Mouse (Mus musculus) adrenal gland, postnatal 25 days (tissue): ENCODE data around the gene Defa34. TPM values are rescaled to one million over a fixed set of nuclear protein-coding genes. Genes with fewer than 3 reads are reported as not detected.
"Not testable (repeated sequence)": the region's sequence is repeated elsewhere in the genome, so short reads cannot be mapped to it uniquely, and the experiment has no call there.

ENCODE experiments used
- DNase-seq: peaks from one replicate; pipeline ENCODE4 v3.0.0; 2021; ENCODE audit warnings: mixed read lengths
- long read RNA-seq: library from polyadenylated mRNA; stranded (forward); transcript quantifications from one replicate; pipeline ENCODE4 v2.0.0, GENCODE M21; 2021
- total RNA-seq: library from RNA; stranded (reverse); gene quantifications from 2 replicates; pipeline ENCODE4 v1.2.3, GENCODE M21; 2021

Gene Defa34
- total RNA-seq, result not detected in 2 replicates
- long read RNA-seq, result 0 reads

DNA sequence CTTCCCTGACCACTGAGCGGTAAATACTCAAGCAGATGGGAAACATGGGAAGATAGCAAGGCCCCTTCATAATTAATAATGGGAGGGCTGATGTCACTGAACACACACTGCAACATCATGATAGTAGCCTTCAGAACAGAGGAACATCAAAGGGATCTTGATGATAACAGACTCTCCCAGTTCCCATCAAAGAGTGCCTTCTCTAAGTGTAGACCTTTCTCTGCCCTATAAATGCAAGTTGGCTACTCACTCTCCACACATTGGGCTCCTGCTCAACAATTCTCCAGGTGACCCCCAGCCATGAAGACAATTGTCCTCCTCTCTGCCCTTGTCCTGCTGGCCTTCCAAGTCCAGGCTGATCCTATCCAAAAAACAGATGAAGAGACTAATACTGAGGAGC, at the start of gene Defa34:
Defa34 (plus strand) TSS at position 301 of the 400 bp plus-strand sequence.
- not testable (repeated sequence) for DNase-seq

DNA sequence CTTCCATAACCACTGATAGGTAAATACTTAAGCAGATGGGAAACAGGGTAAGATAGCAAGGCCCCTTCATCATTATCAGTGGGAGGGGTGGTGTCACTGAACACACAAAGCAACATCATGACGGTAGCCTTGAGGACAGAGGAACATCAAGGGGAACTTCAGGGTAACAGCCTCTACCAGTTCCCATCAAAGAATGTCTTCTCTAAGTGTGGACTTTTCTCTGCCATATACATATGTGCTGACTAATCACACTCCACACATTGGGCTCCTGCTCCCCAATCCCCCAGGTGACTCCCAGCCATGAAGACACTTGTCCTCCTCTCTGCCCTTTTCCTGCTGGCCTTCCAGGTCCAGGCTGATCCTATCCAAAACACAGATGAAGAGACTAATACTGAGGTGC, 47.7 kb upstream of the Defa34 start, which contains the start of gene Defa26:
Defa26 (plus strand) TSS at position 301 of the 400 bp plus-strand sequence.
- not testable (repeated sequence) for DNase-seq

DNA sequence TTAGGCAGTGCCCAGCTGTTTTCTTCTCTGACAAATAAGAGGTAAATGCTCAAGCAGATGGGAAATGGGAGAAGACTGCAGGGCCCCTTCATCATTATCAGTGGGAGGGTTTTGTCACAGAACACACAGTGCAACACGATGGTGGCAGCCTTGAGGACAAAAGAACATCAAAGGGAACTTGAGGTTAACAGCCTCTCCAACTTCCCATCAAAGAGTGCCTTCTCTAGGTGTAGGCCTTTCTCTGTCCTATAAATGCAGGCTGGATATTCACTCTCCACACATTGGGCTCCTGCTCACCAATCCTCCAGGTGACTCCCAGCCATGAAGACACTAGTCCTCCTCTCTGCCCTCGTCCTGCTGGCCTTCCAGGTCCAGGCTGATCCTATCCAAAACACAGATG, 10.1 kb upstream of the Defa34 start, which contains the start of gene Defa17:
Defa17 (plus strand) TSS at position 301 of the 400 bp plus-strand sequence.
- DNase-seq, result not testable (repeated sequence)

DNA sequence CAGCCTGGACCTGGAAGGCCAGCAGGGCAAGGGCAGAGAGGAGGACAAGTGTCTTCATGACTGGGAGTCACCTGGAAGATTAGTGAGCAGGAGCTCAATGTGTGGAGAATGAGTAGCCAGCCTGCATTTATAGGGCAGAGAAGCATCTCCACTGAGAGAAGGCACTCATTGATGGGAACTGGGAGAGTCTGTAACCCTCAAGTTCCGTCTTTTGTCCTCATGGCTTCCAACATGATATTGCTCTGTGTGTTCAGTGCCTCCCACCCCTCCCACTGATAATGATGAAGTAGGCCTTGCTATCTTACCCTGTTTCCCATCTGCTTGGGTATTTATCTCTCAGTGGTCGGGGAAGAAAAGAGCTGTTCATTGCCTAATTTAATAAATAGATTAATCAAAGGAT, 37.9 kb downstream of the Defa34 start, which contains the start of gene AY761184:
AY761184 (minus strand) TSS at position 101 of the 400 bp plus-strand sequence.
- DNase-seq, result not testable (repeated sequence)

Other genes starting within 250 kb of the Defa34 start
- gene Defa36, start 238.4 kb upstream of the Defa34 start, total RNA-seq, result not detected in 2 replicates
- gene Gm7849, start 209.2 kb upstream of the Defa34 start, total RNA-seq, result not detected in 2 replicates
- not detected in 2 replicates for gene Defa20, start 156.5 kb upstream of the Defa34 start, total RNA-seq
- gene Defa32, start 136.8 kb upstream of the Defa34 start, total RNA-seq, result not detected in 2 replicates
- not detected in 2 replicates for gene Defa37, start 100.4 kb upstream of the Defa34 start, total RNA-seq
- gene Defa28, start 82.8 kb upstream of the Defa34 start, total RNA-seq, result not detected in 2 replicates
- gene Gm7861, start 71.3 kb upstream of the Defa34 start, total RNA-seq, result not detected in 2 replicates
- not detected in 2 replicates for gene Defa26, start 47.6 kb upstream of the Defa34 start, total RNA-seq
- gene Defa17, start 10.0 kb upstream of the Defa34 start, total RNA-seq, result not detected in 2 replicates
- not detected in 2 replicates for gene AY761184, start 37.8 kb downstream of the Defa34 start, total RNA-seq
- gene Defa24, start 68.7 kb downstream of the Defa34 start, total RNA-seq, result not detected in 2 replicates
- not detected in 2 replicates for gene Defb50, start 157.7 kb downstream of the Defa34 start, total RNA-seq
- gene Defb2, start 174.1 kb downstream of the Defa34 start, total RNA-seq, result not detected in 2 replicates
- gene Defb10, start 193.1 kb downstream of the Defa34 start, total RNA-seq, result not detected in 2 replicates
- gene Defb9, start 219.6 kb downstream of the Defa34 start, total RNA-seq, result not detected in 2 replicates
- gene Defb11, start 240.6 kb downstream of the Defa34 start, total RNA-seq, result not detected in 2 replicates